Mouse (Mus musculus) thymus, postnatal 36 days (tissue): ENCODE data around the gene Klhl6.

Source experiments
- DNase-seq, 2 experiments: peaks; one replicate each; pipeline ENCODE4 v3.0.0; 2022; ENCODE audit warnings: mixed read lengths in 2 of 2

Klhl6 gene

GRCm38 (mm10) chr16:19968666-19969065, 14.2 kb downstream of the Klhl6 start:
- DNase-seq: no peak

- no peak for DNase-seq
These were observed 14.9 kb downstream of the Klhl6 start for GRCm38 (mm10) chr16:19967897-19968392.

GRCm38 (mm10) chr16:19966976-19967375, 15.9 kb downstream of the Klhl6 start:
- no peak for DNase-seq

- DNase-seq: no peak
These were observed 16.4 kb downstream of the Klhl6 start for GRCm38 (mm10) chr16:19966437-19966836.

- no peak for DNase-seq
These were observed 19.9 kb downstream of the Klhl6 start for GRCm38 (mm10) chr16:19962951-19963350.

- no peak for DNase-seq
These were observed 21.8 kb downstream of the Klhl6 start for GRCm38 (mm10) chr16:19961070-19961469.

- no peak for DNase-seq
These were observed 22.3 kb downstream of the Klhl6 start for GRCm38 (mm10) chr16:19960407-19961058.

- DNase-seq: no peak
These were observed 25.8 kb downstream of the Klhl6 start for GRCm38 (mm10) chr16:19957051-19957450.

- no peak for DNase-seq
These were observed 35.5 kb downstream of the Klhl6 start for GRCm38 (mm10) chr16:19947336-19947735.

- no peak for DNase-seq
These were observed 36.1 kb downstream of the Klhl6 start for GRCm38 (mm10) chr16:19946578-19947298.

GRCm38 (mm10) chr16:19920823-19921222, 62.0 kb downstream of the Klhl6 start:
- no peak for DNase-seq

GRCm38 (mm10) chr16:19918286-19918685, 64.6 kb downstream of the Klhl6 start:
- DNase-seq: no peak

GRCm38 (mm10) chr16:19912582-19912981, 70.3 kb downstream of the Klhl6 start:
- DNase-seq: no peak

GRCm38 (mm10) chr16:19908291-19908690, 74.5 kb downstream of the Klhl6 start:
- DNase-seq: peak; percentile 22 to 31

- DNase-seq: peak; percentile 55 to 57
These were observed 75.7 kb downstream of the Klhl6 start for GRCm38 (mm10) chr16:19907103-19907502.

- no peak for DNase-seq
These were observed 77.9 kb downstream of the Klhl6 start for GRCm38 (mm10) chr16:19904734-19905479.

- DNase-seq: no peak
These were observed 79.0 kb downstream of the Klhl6 start for GRCm38 (mm10) chr16:19903792-19904191.
